10 mouse cellular contexts compared by ENCODE assay signal in genomic region chr7:30472411-30472810, GRCm38 (mm10). TPM values are rescaled to one million over a fixed set of nuclear protein-coding genes. Genes with fewer than 3 reads are reported as not detected.
DNase-seq lines count a peak whose midpoint lies in the region; ATAC-seq and TF ChIP-seq lines count a peak whose summit lies in the region.
"Had no signal": no experiment of that assay in that cellular context is flagged by ENCODE, and none has a peak within 500 bp of the region (broad histone marks: within the 10 kb centered on the region; RNA-seq: fewer than 3 reads in every experiment).

No protein-coding gene starts in this region.

- DNase-seq in adrenal gland, adult 18-20 months (ENCODE audit: low spot score in 2 of 2): peak; percentile 39 to 48
- DNase-seq in adrenal gland, postnatal 4 days (ENCODE audit: low spot score in 2 of 2): no peak
- peak; percentile 45 for DNase-seq in layer of hippocampus, adult 11-12 months (ENCODE audit: low spot score)
- DNase-seq in layer of hippocampus, adult 9-10 months (ENCODE audit: low spot score): no peak
- peak; percentile 84 for DNase-seq in R1 (ENCODE audit: low read depth, low spot score)
- DNase-seq in induced T-regulatory cell, adult 2 months (ENCODE audit: low read depth): peak; percentile 82

- TF ChIP-seq POLR2A in small intestine, adult 2 months (IDR thresholded peaks at IDR 0.05; ENCODE audit: low read depth, low read length): no peak

- H3K4me1 ChIP-seq in small intestine, adult 2 months (ENCODE audit: control insufficient read depth, insufficient read depth, insufficient read length, low read length): peaks cover 12% of the 10 kb centered on the region

- peak; percentile 58; the same call in 1 of the 2 replicates for TF ChIP-seq CTCF in small intestine, adult 2 months (IDR thresholded peaks at IDR 0.05; ENCODE audit: extremely low read depth, insufficient read length, insufficient replicate concordance, low read depth, low read length)

- H3K27me3 ChIP-seq in small intestine, adult 2 months (ENCODE audit: control insufficient read depth, insufficient read depth, low read length): peaks cover 4% of the 10 kb centered on the region

- ATAC-seq in erythroid progenitor cell, adult 5-6 weeks (replicated peaks; ENCODE audit: low FRiP score, poor library complexity, severe bottlenecking): no peak

- no peaks in the 10 kb centered on the region for H3K36me3 ChIP-seq in small intestine, adult 2 months (ENCODE audit: control insufficient read depth, insufficient read depth, low read length)
- H3K36me3 ChIP-seq: heart, embryonic 15.5 days had no signal

- H3K4me3 ChIP-seq in small intestine, adult 2 months (ENCODE audit: low read depth, low read length): no peak overlapping the region
- H3K4me3 ChIP-seq: heart, embryonic 15.5 days had no signal

- H3K27ac ChIP-seq in small intestine, adult 2 months (ENCODE audit: insufficient read depth, low read depth, low read length): no peak overlapping the region
- H3K27ac ChIP-seq: heart, embryonic 15.5 days; macrophage had no signal

- 58% methylated on average over 5 of the region's 5 CpGs for WGBS in small intestine, adult 2 months

RNA-seq across cellular contexts. Expression of gene Nphs1, which starts 14.3 kb away (rescaled TPM):
- not detected for total RNA-seq in adrenal gland, adult 18-20 months (2021)
- total RNA-seq in adrenal gland, postnatal 4 days (2021): 1 to 10 TPM in 1 of 2 experiments, under 1 TPM in 1; 0.08 to 7.1 TPM
- polyA plus RNA-seq in small intestine, adult 2 months (2012; rRNA removed): 0.14 and 7.6 TPM in 2 replicates
- not detected in 2 replicates for total RNA-seq in erythroid progenitor cell, adult 5-6 weeks (2015; ENCODE audit: low replicate concordance)
- 1.2 TPM in 1 of 2 replicates, not detected in the other for total RNA-seq in erythroid progenitor cell, adult 5-6 weeks (2017; ENCODE audit: low replicate concordance)
- polyA plus RNA-seq: macrophage had no signal

RNA-seq across cellular contexts. Expression of gene Kirrel2, which starts 14.9 kb away (rescaled TPM):
- not detected for total RNA-seq in adrenal gland, adult 18-20 months (2021)
- 1 to 10 TPM in 1 of 2 experiments, under 1 TPM in 1; 0.14 to 1.3 TPM for total RNA-seq in adrenal gland, postnatal 4 days (2021)
- 0.18 and 0.27 TPM in 2 replicates for polyA plus RNA-seq in small intestine, adult 2 months (2012; rRNA removed)
- total RNA-seq in erythroid progenitor cell, adult 5-6 weeks (2015; ENCODE audit: low replicate concordance): not detected in 2 replicates
- not detected in 2 replicates for total RNA-seq in erythroid progenitor cell, adult 5-6 weeks (2017; ENCODE audit: low replicate concordance)
- polyA plus RNA-seq: macrophage had no signal

RNA-seq across cellular contexts. Expression of gene Prodh2, which starts 21.0 kb away (rescaled TPM):
- 1 to 10 TPM in 1 of 2 experiments, not detected in 1; 1.2 TPM for total RNA-seq in adrenal gland, adult 18-20 months (2021)
- 10 to 100 TPM; 11.6 to 24.9 TPM for total RNA-seq in adrenal gland, postnatal 4 days (2021)
- polyA plus RNA-seq in small intestine, adult 2 months (2012; rRNA removed): 0.67 and 19.4 TPM in 2 replicates
- total RNA-seq in erythroid progenitor cell, adult 5-6 weeks (2015; ENCODE audit: low replicate concordance): not detected in 2 replicates
- total RNA-seq in erythroid progenitor cell, adult 5-6 weeks (2017; ENCODE audit: low replicate concordance): not detected in 2 replicates
- polyA plus RNA-seq: macrophage had no signal

RNA-seq across cellular contexts. Expression of gene Aplp1, which starts 27.1 kb away (rescaled TPM):
- 10 to 100 TPM; 31.8 to 40.6 TPM for total RNA-seq in adrenal gland, adult 18-20 months (2021)
- total RNA-seq in adrenal gland, postnatal 4 days (2021): 10 to 100 TPM; 49.5 to 59.1 TPM
- polyA plus RNA-seq in small intestine, adult 2 months (2012; rRNA removed): 32.1 and 193 TPM in 2 replicates
- total RNA-seq in erythroid progenitor cell, adult 5-6 weeks (2015; ENCODE audit: low replicate concordance): not detected in 2 replicates
- total RNA-seq in erythroid progenitor cell, adult 5-6 weeks (2017; ENCODE audit: low replicate concordance): not detected in 2 replicates

RNA-seq across cellular contexts. Expression of gene Nfkbid, which starts 50.9 kb away (rescaled TPM):
- 1 to 10 TPM; 1.6 to 2.0 TPM for total RNA-seq in adrenal gland, adult 18-20 months (2021)
- 1 to 10 TPM; 2.1 to 2.3 TPM for total RNA-seq in adrenal gland, postnatal 4 days (2021)
- polyA plus RNA-seq in small intestine, adult 2 months (2012; rRNA removed): 5.0 and 9.2 TPM in 2 replicates
- 7.2 and 20.1 TPM in 2 replicates for total RNA-seq in erythroid progenitor cell, adult 5-6 weeks (2015; ENCODE audit: low replicate concordance)
- total RNA-seq in erythroid progenitor cell, adult 5-6 weeks (2017; ENCODE audit: low replicate concordance): 2.6 and 4.1 TPM in 2 replicates

Comparison
In these comparisons a context has a peak if more than half of its experiments do, and no peak if none do; other contexts are left out.
1. DNase-seq: peak in adrenal gland, adult 18-20 months (2 of 2), layer of hippocampus, adult 11-12 months (single experiment), R1 (single experiment) and induced T-regulatory cell, adult 2 months (single experiment); none in adrenal gland, postnatal 4 days (0 of 2) and layer of hippocampus, adult 9-10 months (single experiment).
2. RNA of gene Prodh2, which starts 21.0 kb away (total RNA-seq): 11.6 to 24.9 TPM in adrenal gland, postnatal 4 days; 1.2 TPM in adrenal gland, adult 18-20 months and not detected in erythroid progenitor cell, adult 5-6 weeks; every median in the first group is over 4 times any median in the second.